9 mouse cellular contexts compared by ENCODE assay signal in genomic region chr12:76832704-76833103, GRCm38 (mm10). TPM values are rescaled to one million over a fixed set of nuclear protein-coding genes. Genes with fewer than 3 reads are reported as not detected.
DNase-seq lines count a peak whose midpoint lies in the region; ATAC-seq and TF ChIP-seq lines count a peak whose summit lies in the region.
"Had no signal": no experiment of that assay in that cellular context is flagged by ENCODE, and none has a peak within 500 bp of the region (broad histone marks: within the 10 kb centered on the region; RNA-seq: fewer than 3 reads in every experiment).

No protein-coding gene starts in this region.

- no peaks in the 10 kb centered on the region for H3K27me3 ChIP-seq in kidney, postnatal 0 days (ENCODE audit: insufficient read depth, low read length)
- peaks cover 23% of the 10 kb centered on the region for H3K27me3 ChIP-seq in G1E (ENCODE audit: insufficient read depth, low read length)
- no peaks in the 10 kb centered on the region for H3K27me3 ChIP-seq in lung, postnatal 0 days (replicated peaks; ENCODE audit: insufficient read depth, low read length)

- H3K9ac ChIP-seq in kidney, postnatal 0 days (ENCODE audit: low read depth, low read length) = no peak overlapping the region
- H3K9ac ChIP-seq in lung, postnatal 0 days (replicated peaks; ENCODE audit: low read depth) = no peak overlapping the region
- H3K9ac ChIP-seq: heart, embryonic 13.5 days had no signal

- H3K36me3 ChIP-seq in kidney, postnatal 0 days (ENCODE audit: insufficient read depth, low read length) = no peaks in the 10 kb centered on the region
- H3K36me3 ChIP-seq in G1E (replicated peaks) = no peaks in the 10 kb centered on the region
- H3K36me3 ChIP-seq in lung, postnatal 0 days (ENCODE audit: insufficient read depth, low read length) = no peaks in the 10 kb centered on the region
- H3K36me3 ChIP-seq: heart, embryonic 13.5 days had no signal

- H3K27ac ChIP-seq in kidney, postnatal 0 days = no peak overlapping the region
- H3K27ac ChIP-seq in lung, postnatal 0 days (ENCODE audit: low read length) = no peak overlapping the region
- H3K27ac ChIP-seq: heart, embryonic 13.5 days had no signal

- no peaks in the 10 kb centered on the region for H3K4me1 ChIP-seq in kidney, postnatal 0 days (replicated peaks; ENCODE audit: insufficient read depth, low read length)
- H3K4me1 ChIP-seq in G1E (ENCODE audit: insufficient read depth, low read depth, low read length) = peaks cover 6% of the 10 kb centered on the region
- no peaks in the 10 kb centered on the region for H3K4me1 ChIP-seq in lung, postnatal 0 days (ENCODE audit: insufficient read depth, low read depth, low read length)

- TF ChIP-seq CTCF in kidney, postnatal 0 days (IDR thresholded peaks at IDR 0.05; ENCODE audit: low read depth) = peak; percentile 90
- peak; percentile 75 for TF ChIP-seq CTCF in G1E (IDR thresholded peaks at IDR 0.05; ENCODE audit: low read depth, low read length)
- TF ChIP-seq CTCF in lung, postnatal 0 days (IDR thresholded peaks at IDR 0.05) = peak; percentile 82

- TF ChIP-seq EP300 in lung, postnatal 0 days (IDR thresholded peaks at IDR 0.05) = no peak

- no peak overlapping the region for H3K4me2 ChIP-seq in kidney, postnatal 0 days (ENCODE audit: low read length)
- no peak overlapping the region for H3K4me2 ChIP-seq in lung, postnatal 0 days (replicated peaks; ENCODE audit: low read depth, low read length)
- H3K4me2 ChIP-seq: heart, embryonic 13.5 days had no signal

- no peaks in the 10 kb centered on the region for H3K9me3 ChIP-seq in kidney, postnatal 0 days (replicated peaks; ENCODE audit: low read length)
- H3K9me3 ChIP-seq in G1E (replicated peaks) = no peaks in the 10 kb centered on the region
- H3K9me3 ChIP-seq in lung, postnatal 0 days (ENCODE audit: low read length) = no peaks in the 10 kb centered on the region
- H3K9me3 ChIP-seq: heart, embryonic 13.5 days; megakaryocyte, embryonic 14.5 days had no signal

- peak; percentile 83 for DNase-seq in kidney, postnatal 0 days (ENCODE audit: low spot score)
- no peak for DNase-seq in kidney, adult 11 months
- peak; percentile 67 for DNase-seq in G1E (ENCODE audit: low spot score)
- DNase-seq in c-Kit-positive CD71-positive TER-119-negative erythroid progenitor cells, embryonic 14.5 days (ENCODE audit: low read depth) = peak; percentile 35
- DNase-seq in lung, postnatal 0 days (ENCODE audit: low spot score) = peak; percentile 78
- no peak for DNase-seq in urinary bladder, adult 2 months (ENCODE audit: low spot score)

- 5% methylated on average over 3 of the region's 3 CpGs for WGBS in kidney, postnatal 0 days
- 8% methylated on average over 3 of the region's 3 CpGs for WGBS in lung, postnatal 0 days

- H3K4me3 ChIP-seq in kidney, postnatal 0 days (replicated peaks; ENCODE audit: low read depth, low read length) = no peak overlapping the region
- no peak overlapping the region for H3K4me3 ChIP-seq in G1E (ENCODE audit: low read depth, low read length)
- no peak overlapping the region for H3K4me3 ChIP-seq in lung, postnatal 0 days (ENCODE audit: low read depth, low read length)
- H3K4me3 ChIP-seq: heart, embryonic 13.5 days; megakaryocyte, embryonic 14.5 days had no signal

- no peak for ATAC-seq in kidney, postnatal 0 days (replicated peaks; ENCODE audit: low FRiP score, low read depth)
- no peak for ATAC-seq in G1E (ENCODE audit: extremely low read depth, insufficient number of reproducible peaks, low FRiP score, poor library complexity, severe bottlenecking)
- ATAC-seq in lung, postnatal 0 days = no peak
- no peak for ATAC-seq in activated CD4-positive, CD25-positive, alpha-beta regulatory T cell, adult 4 months

RNA-seq across cellular contexts. Expression of gene Rab15, which starts 10.0 kb away (rescaled TPM):
- 11.6 and 12.1 TPM in 2 replicates for polyA plus RNA-seq in kidney, postnatal 0 days (2015; fragmentation: Nextera tagmentation; extraction: Ambion mirVana)
- total RNA-seq in G1E (2014; fragmentation: Nextera tagmentation) (not detected in 2 replicates), G1E (2017) (0.17 and 0.44 TPM in 2 replicates)
- polyA plus RNA-seq in G1E (2012) = not detected in 2 replicates
- polyA plus RNA-seq in lung, postnatal 0 days (2015; fragmentation: Nextera tagmentation; extraction: Ambion mirVana) = 20.7 and 22.6 TPM in 2 replicates
- not detected for polyA plus RNA-seq in activated CD4-positive, CD25-positive, alpha-beta regulatory T cell, adult 4 months (2017; shearing (Covaris generic))
- polyA plus RNA-seq in urinary bladder, adult 2 months (2012; rRNA removed) = 64.8 and 68.0 TPM in 2 replicates

RNA-seq across cellular contexts. Expression of gene Gpx2, which starts 37.4 kb away (rescaled TPM):
- polyA plus RNA-seq in kidney, postnatal 0 days (2015; fragmentation: Nextera tagmentation; extraction: Ambion mirVana) = 0.45 TPM in 1 of 2 replicates, not detected in the other
- total RNA-seq in G1E (2014; fragmentation: Nextera tagmentation) = not detected in 2 replicates
- 0.12 and 0.22 TPM in 2 replicates for total RNA-seq in G1E (2017)
- not detected in 2 replicates for polyA plus RNA-seq in G1E (2012)
- polyA plus RNA-seq in lung, postnatal 0 days (2015; fragmentation: Nextera tagmentation; extraction: Ambion mirVana) = 21.3 TPM in 2 replicates
- not detected for polyA plus RNA-seq in activated CD4-positive, CD25-positive, alpha-beta regulatory T cell, adult 4 months (2017; shearing (Covaris generic))
- polyA plus RNA-seq in urinary bladder, adult 2 months (2012; rRNA removed) = 22.1 and 22.4 TPM in 2 replicates

Comparison
In these comparisons a context has a peak if more than half of its experiments do, and no peak if none do; other contexts are left out.
1. DNase-seq: peak in kidney, postnatal 0 days (single experiment), G1E (single experiment), c-Kit-positive CD71-positive TER-119-negative erythroid progenitor cells, embryonic 14.5 days (single experiment) and lung, postnatal 0 days (single experiment); none in kidney, adult 11 months (single experiment) and urinary bladder, adult 2 months (single experiment).
2. RNA of gene Rab15, which starts 10.0 kb away (polyA plus RNA-seq): 64.8 to 68.0 TPM in urinary bladder, adult 2 months, 20.7 to 22.6 TPM in lung, postnatal 0 days and 11.6 to 12.1 TPM in kidney, postnatal 0 days; not detected in activated CD4-positive, CD25-positive, alpha-beta regulatory T cell, adult 4 months and not detected in G1E; every median in the first group is over 10 times any median in the second.
3. RNA of gene Gpx2, which starts 37.4 kb away (polyA plus RNA-seq): 22.1 to 22.4 TPM in urinary bladder, adult 2 months and 21.3 TPM in lung, postnatal 0 days; 0.45 TPM in kidney, postnatal 0 days, not detected in G1E and not detected in activated CD4-positive, CD25-positive, alpha-beta regulatory T cell, adult 4 months; every median in the first group is over 10 times any median in the second.
4. Peak in every context shown above with its lines, with median percentiles within 50 percentile points of each other: CTCF ChIP-seq.